Mouse (Mus musculus) forebrain, postnatal 0 days (tissue): ENCODE data around the gene Lenep. TPM values are rescaled to one million over a fixed set of nuclear protein-coding genes. Genes with fewer than 3 reads are reported as not detected.

Source experiments
- ATAC-seq: fragments of 200-750 bp; cut with Nextera tagmentation; 2 replicates; pipeline ENCODE4 v1.8.0; 2017; ENCODE audit warnings: mild to moderate bottlenecking, moderate library complexity
- DNase-seq: peaks from one replicate; pipeline ENCODE4 v3.0.0-alpha.2; 2015
- H3K27ac ChIP-seq: fragments of 300-500 bp; sonication (generic); 2 replicates; pipeline ENCODE4 v1.5.1; 2014; ENCODE audit warnings: low read depth, mild to moderate bottlenecking, antibody characterized with exemption, low read length, moderate library complexity, mixed read lengths
- H3K27me3 ChIP-seq: fragments of 300-500 bp; sonication (generic); 2 replicates; pipeline ENCODE4 v1.6.1; 2014; ENCODE audit warnings: mild to moderate bottlenecking, low read length, mixed read lengths; ENCODE audit not compliant: insufficient read depth
- H3K36me3 ChIP-seq: fragments of 300-500 bp; sonication (generic); 2 replicates; pipeline ENCODE4 v1.6.1; 2014; ENCODE audit warnings: mild to moderate bottlenecking, moderate library complexity; ENCODE audit not compliant: insufficient read depth
- H3K4me1 ChIP-seq: fragments of 300-500 bp; sonication (generic); 2 replicates; pipeline ENCODE4 v1.6.1; 2014; ENCODE audit warnings: antibody characterized with exemption; ENCODE audit not compliant: insufficient read depth
- H3K4me2 ChIP-seq: fragments of 300-500 bp; sonication (generic); 2 replicates; pipeline ENCODE4 v1.6.1; 2014; ENCODE audit warnings: low read depth, mild to moderate bottlenecking, moderate library complexity
- H3K4me3 ChIP-seq: fragments of 300-500 bp; sonication (generic); 2 replicates; pipeline ENCODE4 v1.5.1; 2014; ENCODE audit warnings: low read depth, low read length, mixed read lengths
- H3K9ac ChIP-seq: fragments of 300-500 bp; sonication (generic); 2 replicates; pipeline ENCODE4 v1.6.1; 2014; ENCODE audit warnings: mild to moderate bottlenecking
- H3K9me3 ChIP-seq: fragments of 300-500 bp; sonication (generic); 2 replicates; pipeline ENCODE4 v1.6.1; 2016; ENCODE audit warnings: low read length
- CTCF ChIP-seq: sonication (generic); IDR thresholded peaks from 2 replicates; pipeline ENCODE4 v1.5.1; 2016; ENCODE audit warnings: antibody characterized with exemption, control low read depth, low read depth
- WGBS: fragments of 180-500 bp; shearing (Covaris S2); extraction: QIAGEN DNeasy Blood & Tissue Kit; methylation state at CpG from one replicate; pipeline ENCODE4 v1.1.7; 2014; 5-methylcytosine and 5-hydroxymethylcytosine counted together
- polyA plus RNA-seq: library from polyadenylated mRNA; unstranded; fragments of >200 nt; fragmentation: Nextera tagmentation; extraction: Ambion mirVana; gene quantifications from 2 replicates; pipeline ENCODE4 v1.2.1, GENCODE M21; 2015
- total RNA-seq: library from RNA; depleted of rRNA; stranded (reverse); fragments of >200 nt; gene quantifications from 2 replicates; pipeline ENCODE4 v1.2.3, GENCODE M21; 2014

The Lenep gene
- total and polyA plus RNA-seq, 2 experiments from 2014 or later: 4.2 TPM; not detected in 1

- Histone ChIP-seq H3K4me2 (no peak overlapping the region), H3K4me3 (no peak overlapping the region), H3K27ac (no peak overlapping the region), H3K9me3 (no peaks in the 10 kb centered on the region), H3K9ac (no peak overlapping the region), H3K4me1 (peaks cover 16% of the 10 kb centered on the region), H3K36me3 (0 out of 2 replicates have a peak, but pooled peaks cover 2% of the 10 kb centered on the region), H3K27me3 (no peaks in the 10 kb centered on the region)
- DNase-seq: no peak
- 65% methylated on average over 2 of the region's 2 CpGs for WGBS
- no peak for ATAC-seq
- no peak for TF ChIP-seq CTCF
Measured at GRCm38 (mm10) chr3:89420421-89420820, 17.8 kb upstream of the Lenep start.

- peak overlapping the region; percentile 83 for H3K4me2 ChIP-seq
- TF ChIP-seq CTCF: no peak
- H3K9me3 ChIP-seq: no peaks in the 10 kb centered on the region
- 0 out of 2 replicates have a peak, but pooled peaks cover 2% of the 10 kb centered on the region for H3K36me3 ChIP-seq
- 0 out of 2 replicates have a peak overlapping the region, but pooled peaks have one; percentile 46 for H3K9ac ChIP-seq
- 41% methylated on average over 3 of the region's 3 CpGs for WGBS
- H3K4me3 ChIP-seq: peak overlapping the region; percentile 67; the same call in 1 of the 2 replicates
- H3K27ac ChIP-seq: no peak overlapping the region
- peaks cover 16% of the 10 kb centered on the region for H3K4me1 ChIP-seq
- ATAC-seq (no peak), DNase-seq (no peak)
- no peaks in the 10 kb centered on the region for H3K27me3 ChIP-seq
Measured at GRCm38 (mm10) chr3:89419981-89420380, 17.4 kb upstream of the Lenep start.

GRCm38 (mm10) chr3:89419571-89419970 lies 17.0 kb upstream of the Lenep start:
- no peak for ATAC-seq
- Histone ChIP-seq H3K4me3 (peak overlapping the region; percentile 67), H3K9ac (peak overlapping the region; percentile 46), H3K36me3 (peaks cover 5% of the 10 kb centered on the region; the same call in 1 of the 2 replicates), H3K27ac (peak overlapping the region; percentile 80; the same call in 1 of the 2 replicates), H3K9me3 (no peaks in the 10 kb centered on the region), H3K27me3 (no peaks in the 10 kb centered on the region), H3K4me1 (peaks cover 16% of the 10 kb centered on the region), H3K4me2 (peak overlapping the region; percentile 83)
- DNase-seq: no peak
- 3% methylated on average over 9 of the region's 9 CpGs for WGBS
- TF ChIP-seq CTCF: no peak

GRCm38 (mm10) chr3:89418861-89419250 lies 16.3 kb upstream of the Lenep start:
- Histone ChIP-seq H3K36me3 (peaks cover 4% of the 10 kb centered on the region; the same call in 1 of the 2 replicates), H3K4me2 (peak overlapping the region; percentile 83), H3K4me1 (peaks cover 16% of the 10 kb centered on the region), H3K9ac (peak overlapping the region; percentile 46), H3K27me3 (no peaks in the 10 kb centered on the region), H3K27ac (peak overlapping the region; percentile 80), H3K9me3 (no peaks in the 10 kb centered on the region), H3K4me3 (peak overlapping the region; percentile 67)
- no peak for DNase-seq
- TF ChIP-seq CTCF: no peak
- ATAC-seq: no peak
- WGBS: 2% methylated on average over 16 of the region's 16 CpGs

- Histone ChIP-seq H3K9ac (peak within 1 kb of the TSS; percentile 46), H3K9me3 (no peaks in the 10 kb centered on the region), H3K27ac (peak within 1 kb of the TSS; percentile 80), H3K4me2 (peak within 1 kb of the TSS; percentile 83), H3K4me1 (peaks cover 16% of the 10 kb centered on the region), H3K27me3 (no peaks in the 10 kb centered on the region), H3K4me3 (peak within 1 kb of the TSS; percentile 67), H3K36me3 (peaks cover 4% of the 10 kb centered on the region; the same call in 1 of the 2 replicates)
- DNase-seq (peak; percentile 98), ATAC-seq (peak; percentile 94)
- WGBS: 1% methylated on average over 36 of the region's 39 CpGs
- no peak for TF ChIP-seq CTCF
Measured at GRCm38 (mm10) chr3:89418170-89418860, 15.7 kb upstream of the Lenep start, which contains the start of the genes Cks1b and Shc1. Gene Cks1b, minus strand, starts transcription at chr3:89418383. Gene Shc1, plus strand, starts transcription at chr3:89418443.

- Histone ChIP-seq H3K4me1 (peaks cover 16% of the 10 kb centered on the region), H3K9me3 (no peaks in the 10 kb centered on the region), H3K27ac (no peak overlapping the region), H3K9ac (peak overlapping the region; percentile 40), H3K4me3 (peak overlapping the region; percentile 67), H3K4me2 (peak overlapping the region; percentile 83), H3K36me3 (peaks cover 4% of the 10 kb centered on the region; the same call in 1 of the 2 replicates), H3K27me3 (no peaks in the 10 kb centered on the region)
- peak; percentile 56 for ATAC-seq
- 1% methylated on average over 20 of the region's 20 CpGs for WGBS
- TF ChIP-seq CTCF: no peak
- no peak for DNase-seq
Measured at GRCm38 (mm10) chr3:89417840-89418169, 15.2 kb upstream of the Lenep start.

GRCm38 (mm10) chr3:89417131-89417530 lies 14.5 kb upstream of the Lenep start:
- DNase-seq (no peak), ATAC-seq (no peak)
- H3K9ac ChIP-seq: peak overlapping the region; percentile 40; the same call in 1 of the 2 replicates
- H3K9me3 ChIP-seq: no peaks in the 10 kb centered on the region
- H3K4me1 ChIP-seq: peaks cover 16% of the 10 kb centered on the region
- peaks cover 4% of the 10 kb centered on the region; the same call in 1 of the 2 replicates for H3K36me3 ChIP-seq
- TF ChIP-seq CTCF: no peak
- 26% methylated on average over 2 of the region's 2 CpGs for WGBS
- H3K27ac ChIP-seq: no peak overlapping the region
- peak overlapping the region; percentile 67 for H3K4me3 ChIP-seq
- H3K4me2 ChIP-seq: peak overlapping the region; percentile 83
- no peaks in the 10 kb centered on the region for H3K27me3 ChIP-seq
